In genomic region chr10:69375154-69375553, GRCm38 (mm10) we compare ENCODE assay signal across 18 mouse cellular contexts. TPM values are rescaled to one million over a fixed set of nuclear protein-coding genes. Genes with fewer than 3 reads are reported as not detected.
DNase-seq lines count a peak whose midpoint lies in the region; ATAC-seq and TF ChIP-seq lines count a peak whose summit lies in the region.
"Had no signal": no experiment of that assay in that cellular context is flagged by ENCODE, and none has a peak within 500 bp of the region (broad histone marks: within the 10 kb centered on the region; RNA-seq: fewer than 3 reads in every experiment).

No protein-coding gene starts in this region.

- H3K36me3 ChIP-seq in heart, postnatal 0 days (replicated peaks; ENCODE audit: control insufficient read depth, insufficient read depth, low read length), result no peaks in the 10 kb centered on the region
- no peaks in the 10 kb centered on the region for H3K36me3 ChIP-seq in stomach, postnatal 0 days (ENCODE audit: control insufficient read depth, insufficient read depth, low read length)
- H3K36me3 ChIP-seq: embryonic facial prominence, embryonic 15.5 days; hindbrain, embryonic 12.5 days; midbrain, embryonic 10.5 days had no signal

- no peaks in the 10 kb centered on the region for H3K27me3 ChIP-seq in heart, postnatal 0 days (ENCODE audit: control insufficient read depth, insufficient read depth, low read length)
- no peaks in the 10 kb centered on the region for H3K27me3 ChIP-seq in stomach, postnatal 0 days (ENCODE audit: control insufficient read depth, insufficient read depth, low read length)
- H3K27me3 ChIP-seq: embryonic facial prominence, embryonic 15.5 days; hindbrain, embryonic 12.5 days had no signal

- TF ChIP-seq CTCF in heart, postnatal 0 days (IDR thresholded peaks at IDR 0.05; ENCODE audit: low read depth), result peak; percentile 22; the same call in 1 of the 2 replicates
- TF ChIP-seq CTCF in lung, adult 2 months (IDR thresholded peaks at IDR 0.05; ENCODE audit: insufficient read depth, low read length), result peak; percentile 70
- 0 out of 2 replicates have a peak, but pooled peaks have one; percentile 34 for TF ChIP-seq CTCF in brain, embryonic 14.5 days (IDR thresholded peaks at IDR 0.05; ENCODE audit: borderline replicate concordance, extremely low read depth, insufficient read depth, insufficient read length)
- peak; percentile 59 for TF ChIP-seq CTCF in stomach, postnatal 0 days (IDR thresholded peaks at IDR 0.05; ENCODE audit: low read depth)

- no peak overlapping the region for H3K4me3 ChIP-seq in heart, postnatal 0 days (ENCODE audit: low read depth, low read length)
- no peak overlapping the region for H3K4me3 ChIP-seq in lung, adult 2 months (replicated peaks; ENCODE audit: extremely low read depth, low read depth, low read length)
- H3K4me3 ChIP-seq in stomach, postnatal 0 days (ENCODE audit: low read depth, low read length), result no peak overlapping the region
- H3K4me3 ChIP-seq: embryonic facial prominence, embryonic 15.5 days; hindbrain, embryonic 12.5 days; midbrain, embryonic 10.5 days had no signal

- H3K9ac ChIP-seq in heart, postnatal 0 days (replicated peaks; ENCODE audit: low read depth, low read length), result no peak overlapping the region
- no peak overlapping the region for H3K9ac ChIP-seq in stomach, postnatal 0 days (ENCODE audit: low read length)
- H3K9ac ChIP-seq: embryonic facial prominence, embryonic 15.5 days; hindbrain, embryonic 12.5 days had no signal

- WGBS in heart, postnatal 0 days, result 46% methylated on average over 7 of the region's 7 CpGs
- 55% methylated on average over 7 of the region's 7 CpGs for WGBS in lung, adult 2 months
- WGBS in stomach, postnatal 0 days, result 54% methylated on average over 7 of the region's 7 CpGs

- H3K4me2 ChIP-seq in heart, postnatal 0 days (ENCODE audit: low read depth, low read length), result no peak overlapping the region
- no peak overlapping the region for H3K4me2 ChIP-seq in stomach, postnatal 0 days (replicated peaks; ENCODE audit: low read depth)
- H3K4me2 ChIP-seq: embryonic facial prominence, embryonic 15.5 days; heart, embryonic 11.5 days; hindbrain, embryonic 12.5 days had no signal

- H3K27ac ChIP-seq in heart, postnatal 0 days (ENCODE audit: low read depth), result no peak overlapping the region
- H3K27ac ChIP-seq in stomach, postnatal 0 days (replicated peaks), result no peak overlapping the region
- H3K27ac ChIP-seq: embryonic facial prominence, embryonic 15.5 days; hindbrain, embryonic 12.5 days; midbrain, embryonic 10.5 days had no signal

- ATAC-seq in heart, postnatal 0 days (ENCODE audit: insufficient read depth, low read depth), result no peak
- no peak for ATAC-seq in stomach, postnatal 0 days (ENCODE audit: low FRiP score, low TSS enrichment)
- ATAC-seq: forebrain, embryonic 14.5 days had no signal

- H3K4me1 ChIP-seq in heart, postnatal 0 days (ENCODE audit: control insufficient read depth, insufficient read depth), result no peaks in the 10 kb centered on the region
- H3K4me1 ChIP-seq in lung, adult 2 months (ENCODE audit: control insufficient read depth, insufficient read depth, low read length), result no peaks in the 10 kb centered on the region
- H3K4me1 ChIP-seq in stomach, postnatal 0 days (replicated peaks; ENCODE audit: control insufficient read depth, insufficient read depth), result no peaks in the 10 kb centered on the region
- H3K4me1 ChIP-seq: embryonic facial prominence, embryonic 15.5 days; hindbrain, embryonic 12.5 days; midbrain, embryonic 10.5 days had no signal

- DNase-seq in heart, postnatal 0 days (ENCODE audit: low spot score), result no peak
- no peak for DNase-seq in heart, postnatal 4 days
- DNase-seq in lung, adult 2 months, result peak; percentile 24
- no peak for DNase-seq in lung, postnatal 36 days
- no peak for DNase-seq in brain, embryonic 14.5 days (ENCODE audit: low read depth)
- DNase-seq in stomach, postnatal 0 days (ENCODE audit: low spot score), result no peak
- DNase-seq in kidney, adult 11 months, result no peak
- no peak for DNase-seq in left cerebral cortex, adult 11 months (ENCODE audit: low spot score)
- DNase-seq: cerebellum, adult 18-20 months; gastrocnemius, postnatal 10 days; kidney, adult 8-10 months; right cerebral cortex, postnatal 25 days; thymus, adult 2 months had no signal

- no peak for TF ChIP-seq POLR2A in lung, adult 2 months (IDR thresholded peaks at IDR 0.05; ENCODE audit: borderline replicate concordance, extremely low read depth, low read depth, low read length)
- TF ChIP-seq POLR2A in brain, embryonic 14.5 days (IDR thresholded peaks at IDR 0.05; ENCODE audit: borderline replicate concordance, extremely low read depth, insufficient read depth, insufficient read length, poor library complexity, severe bottlenecking), result no peak

- no peak for TF ChIP-seq EP300 in heart, postnatal 0 days (IDR thresholded peaks at IDR 0.05; ENCODE audit: low read depth)
- no peak for TF ChIP-seq EP300 in stomach, postnatal 0 days (optimal IDR thresholded peaks at IDR 0.05)

- H3K9me3 ChIP-seq in heart, postnatal 0 days (replicated peaks; ENCODE audit: control insufficient read depth, low read length), result no peaks in the 10 kb centered on the region
- 0 out of 2 replicates have a peak, but pooled peaks cover 2% of the 10 kb centered on the region for H3K9me3 ChIP-seq in stomach, postnatal 0 days (ENCODE audit: control insufficient read depth, low read length)
- H3K9me3 ChIP-seq: embryonic facial prominence, embryonic 15.5 days; hindbrain, embryonic 12.5 days; midbrain, embryonic 10.5 days had no signal

RNA-seq across cellular contexts. Expression of gene Cdk1, which starts 22.4 kb away (rescaled TPM):
- 90.6 and 204 TPM in 2 replicates for total RNA-seq in heart, postnatal 0 days (2014; rRNA removed; ENCODE audit: low replicate concordance)
- 115 and 122 TPM in 2 replicates for polyA plus RNA-seq in heart, postnatal 0 days (2015; fragmentation: Nextera tagmentation; extraction: Ambion mirVana)
- total RNA-seq in heart, postnatal 4 days (2021), result 100 to 1,000 TPM; 130 to 136 TPM
- 2.9 and 5.8 TPM in 2 replicates for polyA plus RNA-seq in lung, adult 2 months (2012; rRNA removed)
- 94.3 and 204 TPM in 2 replicates for polyA plus RNA-seq in brain, embryonic 14.5 days (2012; rRNA removed)
- polyA plus RNA-seq in stomach, postnatal 0 days (2015; fragmentation: Nextera tagmentation; extraction: Ambion mirVana), result 104 and 147 TPM in 2 replicates

RNA-seq across cellular contexts. Expression of gene Ank3, which starts 23.4 kb away (rescaled TPM):
- total RNA-seq in heart, postnatal 0 days (2014; rRNA removed; ENCODE audit: low replicate concordance), result 64.7 and 92.0 TPM in 2 replicates
- polyA plus RNA-seq in heart, postnatal 0 days (2015; fragmentation: Nextera tagmentation; extraction: Ambion mirVana), result 23.4 and 23.8 TPM in 2 replicates
- 10 to 100 TPM; 84.2 to 92.8 TPM for total RNA-seq in heart, postnatal 4 days (2021)
- polyA plus RNA-seq in lung, adult 2 months (2012; rRNA removed), result 19.2 and 23.3 TPM in 2 replicates
- 76.0 and 183 TPM in 2 replicates for polyA plus RNA-seq in brain, embryonic 14.5 days (2012; rRNA removed)
- polyA plus RNA-seq in stomach, postnatal 0 days (2015; fragmentation: Nextera tagmentation; extraction: Ambion mirVana), result 16.0 and 16.8 TPM in 2 replicates

Comparison
In these comparisons a context has a peak if more than half of its experiments do, and no peak if none do; other contexts are left out.
1. RNA of gene Cdk1, which starts 22.4 kb away (polyA plus RNA-seq): 104 to 147 TPM in stomach, postnatal 0 days, 115 to 122 TPM in heart, postnatal 0 days and 94.3 to 204 TPM in brain, embryonic 14.5 days; 2.9 to 5.8 TPM in lung, adult 2 months; every median in the first group is over 10 times any median in the second.
2. Peak in every context shown above with its lines, with median percentiles within 50 percentile points of each other: CTCF ChIP-seq.